Mouse (Mus musculus) CH12.LX (cell line): Measurements from ENCODE around the gene Tmem229b. TPM values are rescaled to one million over a fixed set of nuclear protein-coding genes. Genes with fewer than 3 reads are reported as not detected.

Experiments used
- DNase-seq: peaks from one replicate; pipeline ENCODE4 v3.0.0-alpha.2; 2013; ENCODE audit errors: extremely low read depth
- H3K27ac ChIP-seq: 2 replicates; pipeline ENCODE4 v1.5.1; 2012; ENCODE audit warnings: low read depth, mild to moderate bottlenecking, control low read depth, moderate library complexity; ENCODE audit not compliant: insufficient read depth
- H3K27me3 ChIP-seq: replicated peaks from 2 replicates; pipeline ENCODE3; 2012; ENCODE audit warnings: inconsistent platforms
- H3K36me3 ChIP-seq, 2 experiments: replicated peaks in 1 of 2; 2 replicates each; pipeline versions ENCODE3 to v1.6.1; 2012; ENCODE audit warnings: inconsistent platforms in 1 of 2, low read length in 1 of 2, mild to moderate bottlenecking in 1 of 2, mixed read lengths in 1 of 2, moderate library complexity in 1 of 2; ENCODE audit not compliant: control insufficient read depth in 1 of 2, insufficient read depth in 1 of 2
- H3K4me1 ChIP-seq, 2 experiments: 2 replicates each; pipeline ENCODE4 v1.6.1; 2012; ENCODE audit warnings: inconsistent platforms in 1 of 2, moderate library complexity in 1 of 2; ENCODE audit not compliant: insufficient read depth in 2 of 2, control insufficient read depth in 1 of 2
- H3K4me2 ChIP-seq: 2 replicates; pipeline ENCODE4 v1.6.1; 2012; ENCODE audit warnings: low read depth, mild to moderate bottlenecking, control low read depth; ENCODE audit not compliant: poor library complexity, insufficient read depth, severe bottlenecking
- H3K4me3 ChIP-seq, 3 experiments: fragments of 150-350 bp in 1 of 3; sonication (generic) in 1 of 3; replicated peaks in 1 of 3; 2 replicates each; pipeline versions ENCODE3 to v1.5.1; 2011 to 2012; ENCODE audit warnings: low read depth in 2 of 3, low read length in 2 of 3, mild to moderate bottlenecking in 2 of 3, moderate library complexity in 2 of 3, control low read depth in 1 of 3, improper control_type of control experiment in 1 of 3, inconsistent platforms in 1 of 3, mixed read lengths in 1 of 3; ENCODE audit not compliant: poor library complexity in 1 of 3
- H3K79me2 ChIP-seq: replicated peaks from 2 replicates; pipeline ENCODE4 v1.6.1; 2012; ENCODE audit warnings: mild to moderate bottlenecking, moderate library complexity; ENCODE audit not compliant: control insufficient read depth, poor library complexity, insufficient read depth, severe bottlenecking; ENCODE audit errors: extremely low read depth
- H3K9ac ChIP-seq: 2 replicates; pipeline ENCODE4 v1.6.1; 2012; ENCODE audit warnings: low read depth, mild to moderate bottlenecking, control low read depth, moderate library complexity; ENCODE audit not compliant: insufficient read depth
- H3K9me3 ChIP-seq: replicated peaks from 2 replicates; pipeline ENCODE3; 2012; ENCODE audit warnings: low read length, inconsistent platforms, mixed read lengths
- CHD2 ChIP-seq: IDR thresholded peaks from 2 replicates; pipeline ENCODE4 v1.6.1; 2011; ENCODE audit warnings: low read length, improper control_type of control experiment
- CTCF ChIP-seq, 2 experiments: IDR thresholded peaks in 1 of 2; conservative IDR thresholded peaks in 1 of 2; 2 replicates each; pipeline ENCODE4 v1.5.1; 2011 to 2012; ENCODE audit warnings: low read depth in 2 of 2, low read length in 2 of 2, improper control_type of control experiment in 1 of 2, inconsistent platforms in 1 of 2, mild to moderate bottlenecking in 1 of 2, moderate library complexity in 1 of 2
- E2F4 ChIP-seq: IDR thresholded peaks from 2 replicates; pipeline ENCODE4 v1.6.1; 2011; ENCODE audit warnings: low read depth, low read length, improper control_type of control experiment; ENCODE audit not compliant: insufficient replicate concordance
- EP300 ChIP-seq: IDR thresholded peaks from 2 replicates; pipeline ENCODE4 v1.6.1; 2011; ENCODE audit warnings: low read length, improper control_type of control experiment
- HCFC1 ChIP-seq: IDR thresholded peaks from 2 replicates; pipeline ENCODE4 v1.6.1; 2012; ENCODE audit warnings: low read depth, mild to moderate bottlenecking, inconsistent platforms, low read length, improper control_type of control experiment
- JUN ChIP-seq: IDR thresholded peaks from 2 replicates; pipeline ENCODE4 v1.6.1; 2011; ENCODE audit warnings: low read depth, mild to moderate bottlenecking, low read length, improper control_type of control experiment, moderate library complexity; ENCODE audit not compliant: insufficient read depth
- JUND ChIP-seq: conservative IDR thresholded peaks from 2 replicates; pipeline ENCODE4 v1.6.1; 2011; ENCODE audit warnings: low read depth, low read length, improper control_type of control experiment
- KAT2A ChIP-seq: IDR thresholded peaks from 2 replicates; pipeline ENCODE4 v1.6.1; 2012; ENCODE audit warnings: low read length, improper control_type of control experiment, inconsistent platforms; ENCODE audit not compliant: insufficient replicate concordance
- MYC ChIP-seq: IDR thresholded peaks from 2 replicates; pipeline ENCODE4 v1.6.1; 2011; ENCODE audit warnings: low read depth, mild to moderate bottlenecking, improper control_type of control experiment, low read length
- NELFE ChIP-seq: IDR thresholded peaks from 2 replicates; pipeline ENCODE4 v1.6.1; 2011; ENCODE audit warnings: low read depth, low read length, improper control_type of control experiment
- PAX5 ChIP-seq: IDR thresholded peaks from 2 replicates; pipeline ENCODE4 v1.6.1; 2012; ENCODE audit warnings: low read length, inconsistent platforms, mixed read lengths
- POLR2A ChIP-seq: IDR thresholded peaks from 2 replicates; pipeline ENCODE4 v1.6.1; 2011; ENCODE audit warnings: low read depth, mild to moderate bottlenecking, improper control_type of control experiment, low read length
- RAD21 ChIP-seq: IDR thresholded peaks from 2 replicates; pipeline ENCODE4 v1.6.1; 2011; ENCODE audit warnings: low read depth, mild to moderate bottlenecking, low read length, improper control_type of control experiment, moderate library complexity
- RCOR1 ChIP-seq: conservative IDR thresholded peaks from 2 replicates; pipeline ENCODE4 v1.6.1; 2012; ENCODE audit warnings: low read depth, mild to moderate bottlenecking, inconsistent platforms, low read length, improper control_type of control experiment
- SIN3A ChIP-seq: IDR thresholded peaks from 2 replicates; pipeline ENCODE4 v1.6.1; 2012; ENCODE audit warnings: low read length, improper control_type of control experiment, inconsistent platforms
- SMC3 ChIP-seq: IDR thresholded peaks from 2 replicates; pipeline ENCODE4 v1.6.1; 2011; ENCODE audit warnings: low read depth, low read length, improper control_type of control experiment
- TBP ChIP-seq: conservative IDR thresholded peaks from 2 replicates; pipeline ENCODE4 v1.6.1; 2011; ENCODE audit warnings: low read depth, low read length, improper control_type of control experiment
- UBTF ChIP-seq: IDR thresholded peaks from 2 replicates; pipeline ENCODE4 v1.6.1; 2012; ENCODE audit warnings: low read depth, mild to moderate bottlenecking, inconsistent platforms, low read length, improper control_type of control experiment, moderate library complexity
- USF1 ChIP-seq: IDR thresholded peaks from 2 replicates; pipeline ENCODE4 v1.6.1; 2014; ENCODE audit warnings: low read depth, mild to moderate bottlenecking, inconsistent platforms, low read length, improper control_type of control experiment
- ZC3H11A ChIP-seq: IDR thresholded peaks from 2 replicates; pipeline ENCODE4 v1.6.1; 2012; ENCODE audit warnings: low read depth, mild to moderate bottlenecking, inconsistent platforms, low read length, improper control_type of control experiment
- dilution Hi-C: fragments of 300-500 bp; cut with MboI; formaldehyde crosslinking; loops from 2 replicates; pipeline ENCODE4 v1.14.3; 2020; ENCODE audit warnings: low sequenced_read_pairs; ENCODE audit not compliant: extremely low pct_unique_long_range_greater_than_20kb, extremely low pct_ligation_motif_present
- in situ Hi-C: fragments of 300-500 bp; cut with MboI; formaldehyde crosslinking; loops from 3 replicates; pipeline ENCODE4 v1.14.3; 2019; ENCODE audit warnings: low sequenced_read_pairs, low pct_ligation_motif_present, low pct_unique_long_range_greater_than_20kb, mixed read lengths
- polyA plus RNA-seq: library from polyadenylated mRNA; unstranded; fragments of >175 nt; gene quantifications from 2 replicates; pipeline ENCODE4 v1.2.1, GENCODE M21; 2012; ENCODE audit warnings: low read depth; ENCODE audit not compliant: insufficient read length
- total RNA-seq, 2 experiments: library from RNA; depleted of rRNA; stranded (reverse); fragments of 300-350 nt in 1 of 2; fragments of >200 nt in 1 of 2; gene quantifications; 2 replicates each; pipeline ENCODE4 v1.2.3; 2012 to 2014

Tmem229b gene
- total and polyA plus RNA-seq, 3 experiments = 41.7 to 129 (median 66.5) TPM

DNA sequence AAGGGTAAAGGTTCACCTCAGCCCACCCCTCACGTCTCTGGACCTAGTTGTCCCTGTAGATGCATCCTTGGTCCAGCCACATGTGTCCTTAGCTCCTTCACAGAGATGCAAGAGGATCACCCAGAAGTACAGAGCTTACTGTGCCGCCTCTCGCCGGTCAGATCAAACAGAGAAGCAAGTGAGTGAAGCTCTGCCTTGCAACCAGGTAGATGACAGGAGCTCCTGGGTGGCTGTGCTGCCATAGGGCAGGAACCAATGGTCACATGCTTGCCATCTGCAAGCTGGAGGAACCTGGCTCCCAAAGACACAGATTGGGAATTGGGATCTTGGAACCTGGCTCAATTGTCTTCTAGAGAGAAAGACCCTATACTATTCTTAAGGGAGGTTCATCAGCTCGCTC lies 2.0 kb downstream of the Tmem229b start (continued):
- no peak for TF ChIP-seq E2F4
- no peak for TF ChIP-seq UBTF

DNA sequence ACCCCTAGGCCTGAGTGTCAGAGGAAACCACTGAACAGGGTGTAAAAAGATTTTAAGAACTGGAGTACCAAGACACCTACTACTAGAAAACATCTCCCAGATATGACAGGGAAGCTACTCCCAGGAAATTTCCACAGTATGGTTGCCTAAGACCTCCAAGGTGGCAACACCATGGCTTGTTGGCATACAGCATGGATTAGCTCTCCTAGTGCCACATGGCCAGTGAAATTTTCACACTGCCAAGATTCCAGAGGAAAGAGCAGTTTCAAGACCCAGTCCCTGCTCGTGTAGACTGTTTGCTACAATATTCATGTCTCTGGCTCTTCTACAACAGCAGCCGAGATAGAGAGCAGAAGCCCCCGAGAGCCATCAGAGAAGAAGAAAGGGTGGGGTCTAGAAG lies 4.4 kb downstream of the Tmem229b start:
- no peak for TF ChIP-seq ZC3H11A
- TF ChIP-seq, all 38 proteins: peak for 0
- DNase-seq = no peak
- Histone ChIP-seq H3K4me1 (peaks cover 8 to 35% of the 10 kb centered on the region in 2 experiments), H3K9ac (no peak overlapping the region), H3K79me2 (no peaks in the 10 kb centered on the region), H3K27ac (no peak overlapping the region), H3K4me3 (no peak overlapping the region), H3K36me3 (no peaks in the 10 kb centered on the region), H3K27me3 (peaks cover 3% of the 10 kb centered on the region), H3K4me2 (no peak overlapping the region), H3K9me3 (no peaks in the 10 kb centered on the region)
- dilution Hi-C loops = no loop called here
- in situ Hi-C loops = no loop called here

DNA sequence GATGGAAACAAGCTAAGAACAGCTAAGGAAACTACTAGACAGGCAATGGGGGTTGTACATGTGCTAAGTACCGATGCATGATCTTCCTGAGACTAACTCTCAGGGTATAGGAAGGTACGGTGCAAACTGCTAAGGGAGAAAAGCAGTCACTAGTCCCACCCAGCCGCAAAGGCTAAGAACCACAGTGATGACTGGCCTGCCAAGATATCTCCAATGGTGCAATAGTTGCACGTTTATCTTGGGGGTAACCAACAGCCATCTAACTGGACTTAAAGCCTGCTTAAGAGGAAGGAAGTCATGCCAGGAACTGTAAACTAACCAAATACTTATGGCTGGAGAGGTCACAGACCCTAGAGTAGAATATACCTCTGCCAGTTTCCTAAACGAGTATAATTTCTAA lies 5.0 kb downstream of the Tmem229b start:
- Histone ChIP-seq H3K27me3 (peaks cover 1% of the 10 kb centered on the region), H3K4me2 (no peak overlapping the region), H3K27ac (no peak overlapping the region), H3K36me3 (no peaks in the 10 kb centered on the region), H3K4me3 (no peak overlapping the region), H3K9ac (no peak overlapping the region), H3K9me3 (no peaks in the 10 kb centered on the region), H3K4me1 (peaks cover 8 to 39% of the 10 kb centered on the region in 2 experiments), H3K79me2 (no peaks in the 10 kb centered on the region)
- dilution Hi-C loops = no loop called here
- in situ Hi-C loops = no loop called here
- no peak for DNase-seq
- TF ChIP-seq HCFC1 (no peak), PAX5 (no peak), SIN3A (no peak), CTCF (conservative IDR thresholded peaks at IDR 0.05 in 1 of 2, IDR thresholded peaks at IDR 0.05 in 1 of 2; ENCODE audit: low read depth in 2 of 2, low read length in 2 of 2) (no peak), CHD2 (no peak), RAD21 (no peak), JUND (no peak), MYC (no peak), E2F4 (no peak), KAT2A (no peak), TBP (no peak), USF1 (no peak), ZC3H11A (no peak), RCOR1 (no peak), EP300 (no peak), SMC3 (no peak), POLR2A (no peak), JUN (no peak), NELFE (no peak)
